Mouse (Mus musculus) lung, adult 18-20 months (tissue): ENCODE data around the gene Sdr39u1.

Source experiments
- DNase-seq, 2 experiments: peaks; one replicate each; pipeline ENCODE4 v3.0.0; 2022; ENCODE audit warnings: mixed read lengths in 2 of 2

Sdr39u1 gene

DNA sequence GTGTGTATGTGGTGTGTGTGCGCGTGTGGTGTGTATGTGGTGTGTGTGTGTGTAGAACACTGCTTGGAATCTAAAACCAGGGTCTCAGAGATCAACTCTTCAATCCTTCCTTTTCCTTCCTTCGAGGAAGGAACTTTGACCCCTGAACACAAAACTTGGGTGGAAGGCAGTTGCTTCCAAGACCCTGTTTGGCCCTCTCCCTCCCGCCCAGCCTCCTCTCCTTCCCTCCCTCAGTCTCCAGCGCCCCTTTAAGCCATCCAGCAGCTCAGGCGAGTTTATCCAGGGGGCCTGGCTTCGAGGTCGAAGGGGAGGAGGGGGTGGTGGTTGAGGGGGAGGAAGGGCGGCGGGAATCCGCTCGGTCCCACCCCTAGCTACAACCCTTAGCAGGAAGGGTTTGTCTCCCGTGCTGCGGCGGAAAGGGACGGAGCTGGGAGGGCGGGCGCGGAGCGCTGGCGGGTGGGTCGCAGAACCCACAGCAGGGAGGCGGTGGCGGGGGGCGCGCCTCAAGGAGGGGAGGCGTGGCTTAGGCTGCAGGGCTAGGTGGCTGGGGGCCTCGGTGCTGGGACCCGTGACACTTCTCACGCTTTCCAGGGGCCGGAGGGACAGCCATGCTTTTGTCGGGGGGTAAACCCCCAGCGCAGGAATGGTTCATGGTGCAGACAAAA is 46.3 kb downstream of the Sdr39u1 start, which contains the start of gene Nynrin:
Gene Nynrin (plus strand): TSS at position 390 of the 665 bp plus-strand sequence.
- peak; percentile 72 to 79 for DNase-seq

- no peak for DNase-seq
These were observed 47.2 kb downstream of the Sdr39u1 start for GRCm38 (mm10) chr14:55852646-55853551.

- no peak for DNase-seq
These were observed 49.2 kb downstream of the Sdr39u1 start for GRCm38 (mm10) chr14:55850885-55851284.
